Mouse (Mus musculus) left cerebral cortex, adult 18-20 months (tissue): ENCODE data around the gene Taf12. TPM values are rescaled to one million over a fixed set of nuclear protein-coding genes. Genes with fewer than 3 reads are reported as not detected.
"Not testable (repeated sequence)": the region's sequence is repeated elsewhere in the genome, so short reads cannot be mapped to it uniquely, and the experiment has no call there.

Source experiments
- DNase-seq, 2 experiments: peaks; one replicate each; pipeline ENCODE4 v3.0.0; 2021 to 2022; ENCODE audit warnings: low spot score in 2 of 2, mixed read lengths in 1 of 2
- total RNA-seq, 2 experiments: library from RNA; stranded (reverse); gene quantifications; 2 replicates each; pipeline ENCODE4 v1.2.3; 2021

Taf12 gene
- total RNA-seq, 2 experiments from 2014 or later = 23.1 to 24.5 TPM

DNA sequence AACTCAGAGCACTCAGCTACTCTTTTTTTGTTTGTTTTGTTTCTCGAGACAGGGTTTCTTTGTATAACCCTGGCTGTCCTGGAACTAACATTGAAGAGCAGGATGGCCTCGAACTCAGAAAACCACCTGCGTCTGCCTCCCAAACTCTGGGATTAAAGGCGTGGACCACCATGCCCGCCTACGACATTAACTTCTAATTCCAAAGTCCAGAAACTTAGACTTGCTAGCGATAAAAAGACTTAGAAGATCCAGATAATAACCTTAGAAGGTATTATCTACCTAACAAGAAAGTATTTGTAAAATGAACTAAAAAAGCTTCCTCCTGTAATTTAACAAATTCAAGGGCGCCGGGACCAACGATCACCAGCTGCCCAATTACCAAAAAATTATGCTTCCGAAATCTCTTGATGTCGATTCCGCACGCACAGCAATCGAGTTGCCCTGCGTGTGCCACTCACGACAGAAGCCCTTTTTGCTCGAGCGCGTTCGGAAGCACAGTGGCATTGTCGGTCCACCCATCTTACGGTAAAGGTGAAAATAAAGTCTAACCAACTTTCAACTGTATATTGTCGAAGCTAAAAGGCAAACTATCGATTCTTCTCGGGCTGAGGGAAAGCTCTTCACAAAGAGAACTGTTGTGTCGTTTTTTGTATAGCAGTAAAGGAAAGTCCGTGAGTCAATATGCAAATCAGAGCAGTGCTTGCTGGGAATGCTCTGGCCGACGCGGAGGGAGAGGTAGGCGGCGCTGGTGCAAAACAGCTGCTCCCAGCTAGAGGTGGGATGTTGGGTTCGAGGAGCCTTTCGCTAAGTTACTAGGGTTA, 4.2 kb upstream of the Taf12 start:
- DNase-seq = peak; percentile 79 to 86

DNA sequence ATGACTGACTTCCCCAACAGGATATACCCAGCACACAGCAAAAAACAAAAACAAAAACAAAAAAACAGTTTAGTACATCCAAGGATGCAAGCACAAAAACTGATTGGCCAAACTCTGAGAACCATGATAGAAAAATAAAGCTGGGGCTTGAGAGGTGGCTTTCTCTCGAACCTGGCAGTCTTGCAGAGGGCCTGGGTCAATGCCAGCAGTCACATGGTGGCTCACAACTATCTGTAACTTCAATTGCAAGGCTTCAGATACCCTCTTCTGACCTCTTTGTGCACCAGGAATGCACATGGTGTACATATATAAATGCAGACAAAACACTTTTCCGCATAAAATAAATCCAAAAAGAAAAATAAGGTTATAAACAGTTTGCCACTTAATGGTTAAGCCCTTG, 1.0 kb upstream of the Taf12 start:
- DNase-seq = no peak

DNA sequence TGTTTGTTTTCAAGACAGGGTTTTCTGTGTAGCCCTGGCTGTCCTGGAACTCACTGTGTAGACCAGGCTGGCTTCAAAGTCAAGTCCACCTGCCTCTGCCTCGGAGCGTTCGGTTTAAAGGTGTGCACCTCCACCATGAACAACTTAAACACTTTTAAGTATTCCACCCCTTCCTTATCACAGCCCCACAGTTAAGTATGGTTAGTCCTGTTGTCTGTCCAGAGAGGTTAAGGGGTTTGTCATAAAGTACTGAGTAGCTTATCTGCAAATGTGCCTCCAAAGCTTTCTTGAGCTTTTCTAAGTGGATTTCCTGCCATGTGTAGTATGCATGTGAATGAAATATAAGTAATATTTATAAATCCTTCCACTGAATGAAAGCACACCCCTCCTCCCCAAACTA, 1.8 kb downstream of the Taf12 start:
- no peak for DNase-seq

DNA sequence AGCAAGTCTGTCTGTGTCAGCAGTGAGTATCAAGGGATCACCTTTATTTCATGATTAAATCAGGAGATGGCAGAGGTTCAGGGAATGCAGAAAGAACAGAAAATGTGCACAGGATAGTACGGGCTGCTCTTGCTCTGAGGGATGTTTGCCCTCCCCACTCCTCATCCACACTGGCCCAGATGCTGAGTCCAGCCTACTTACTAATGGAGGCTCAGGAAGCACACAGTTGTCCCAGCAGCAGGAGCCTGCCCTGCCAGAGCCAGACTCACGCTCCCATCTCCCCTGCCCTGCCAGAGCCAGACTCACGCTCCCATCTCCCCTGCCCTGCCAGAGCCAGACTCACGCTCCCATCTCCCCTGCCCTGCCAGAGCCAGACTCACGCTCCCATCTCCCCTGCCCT, 14.7 kb downstream of the Taf12 start:
- DNase-seq = not testable (repeated sequence)

DNA sequence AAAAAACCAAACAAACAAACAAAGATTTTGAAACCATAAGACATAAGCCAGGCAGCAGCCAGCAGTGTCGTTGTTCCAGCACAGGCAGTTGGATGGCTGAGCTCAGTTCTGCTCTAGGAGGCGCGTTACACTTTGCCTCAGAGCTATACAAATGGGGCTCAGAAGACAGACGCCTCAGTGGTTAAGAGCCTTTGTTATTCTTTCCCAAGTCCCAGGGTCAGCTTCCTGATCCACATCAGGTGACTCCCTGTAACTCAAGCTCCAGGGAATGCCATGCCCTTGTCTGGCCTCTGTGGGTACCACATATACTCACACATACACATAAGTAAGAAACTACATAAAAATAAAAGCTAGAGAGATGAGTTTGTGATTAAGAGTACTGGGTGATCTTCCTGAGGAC, 16.9 kb downstream of the Taf12 start:
- no peak for DNase-seq

DNA sequence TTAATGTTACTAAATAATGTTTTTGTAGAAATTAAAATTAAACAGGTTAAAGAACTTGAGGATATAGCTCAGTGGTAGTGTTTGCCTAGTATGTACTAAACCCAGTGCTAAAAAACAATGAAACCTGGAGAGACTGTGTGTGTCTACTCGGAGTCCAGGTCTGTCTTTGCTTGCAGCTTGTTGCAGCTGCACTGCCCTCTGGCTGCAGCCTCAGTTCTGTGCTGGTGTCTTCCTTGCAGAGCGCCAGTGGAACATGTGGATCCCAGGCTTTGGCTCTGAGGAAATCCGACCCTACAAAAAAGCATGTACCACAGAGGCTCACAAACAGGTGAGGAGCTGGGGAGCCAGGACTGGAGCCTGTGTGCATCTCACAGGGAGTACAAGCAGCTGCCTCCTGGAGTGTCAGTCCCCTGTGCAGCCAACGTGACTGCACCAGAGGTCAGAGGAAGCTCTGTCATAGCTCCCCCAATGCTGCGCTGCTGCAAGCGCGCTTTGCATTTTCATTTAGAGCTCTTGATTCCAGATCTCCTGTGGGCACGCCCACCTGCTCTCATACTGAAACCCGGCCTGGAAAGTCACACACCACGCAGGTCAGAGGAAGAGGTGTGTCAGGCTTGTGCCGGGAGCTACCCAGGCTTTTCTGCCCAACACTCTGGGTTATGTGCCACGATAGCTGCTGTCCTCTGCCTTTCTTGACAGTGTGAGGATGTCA, 17.6 kb downstream of the Taf12 start:
- no peak for DNase-seq

DNA sequence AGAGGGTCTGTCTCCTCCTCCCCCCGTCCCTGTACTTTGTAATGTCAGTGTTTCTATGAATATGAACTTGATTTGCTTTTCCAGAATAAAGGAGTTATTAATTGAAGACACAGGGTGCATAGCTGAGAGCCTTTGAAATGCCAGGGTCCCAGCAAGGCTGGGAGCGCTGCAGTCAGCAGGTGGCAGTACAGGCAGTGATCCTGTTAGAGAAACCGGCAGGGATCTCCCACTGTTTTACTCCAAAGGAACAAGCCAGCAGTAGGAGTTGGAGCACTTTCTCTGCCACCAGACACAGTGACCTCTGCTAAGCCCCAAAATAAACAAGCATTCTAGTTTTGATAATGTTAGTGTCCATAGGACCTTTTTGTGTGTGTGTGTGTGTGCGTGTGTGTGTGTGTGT, 18.8 kb downstream of the Taf12 start:
- peak in 1 of 2 experiments; percentile 38 for DNase-seq

DNA sequence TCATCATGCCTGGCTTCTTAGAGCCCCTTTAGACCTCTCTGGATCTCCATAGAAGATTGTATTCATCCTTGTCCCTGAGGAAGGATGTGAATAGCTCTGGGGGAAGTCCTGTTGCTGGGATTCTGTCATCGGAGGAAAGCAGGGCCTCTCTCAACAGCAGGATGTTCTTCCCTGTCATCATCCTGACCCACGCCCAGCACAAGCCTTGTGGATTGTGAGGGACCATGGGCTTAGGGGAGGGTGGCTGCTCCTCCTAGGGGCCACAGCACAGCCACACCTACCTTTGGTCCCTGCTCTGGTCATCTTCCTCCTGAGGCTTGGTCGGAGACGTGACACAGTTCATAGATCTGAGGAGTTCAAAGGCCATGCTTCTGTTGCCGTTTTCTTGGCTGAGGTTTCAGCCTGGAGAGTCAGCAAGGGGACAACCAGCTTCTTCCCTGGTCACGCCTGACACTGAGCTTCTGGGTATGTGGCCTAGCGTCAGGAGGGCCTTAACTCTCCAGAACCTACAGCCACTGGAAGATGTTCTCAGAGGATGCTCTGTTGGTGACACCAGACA, 19.6 kb downstream of the Taf12 start:
- DNase-seq = no peak

DNA sequence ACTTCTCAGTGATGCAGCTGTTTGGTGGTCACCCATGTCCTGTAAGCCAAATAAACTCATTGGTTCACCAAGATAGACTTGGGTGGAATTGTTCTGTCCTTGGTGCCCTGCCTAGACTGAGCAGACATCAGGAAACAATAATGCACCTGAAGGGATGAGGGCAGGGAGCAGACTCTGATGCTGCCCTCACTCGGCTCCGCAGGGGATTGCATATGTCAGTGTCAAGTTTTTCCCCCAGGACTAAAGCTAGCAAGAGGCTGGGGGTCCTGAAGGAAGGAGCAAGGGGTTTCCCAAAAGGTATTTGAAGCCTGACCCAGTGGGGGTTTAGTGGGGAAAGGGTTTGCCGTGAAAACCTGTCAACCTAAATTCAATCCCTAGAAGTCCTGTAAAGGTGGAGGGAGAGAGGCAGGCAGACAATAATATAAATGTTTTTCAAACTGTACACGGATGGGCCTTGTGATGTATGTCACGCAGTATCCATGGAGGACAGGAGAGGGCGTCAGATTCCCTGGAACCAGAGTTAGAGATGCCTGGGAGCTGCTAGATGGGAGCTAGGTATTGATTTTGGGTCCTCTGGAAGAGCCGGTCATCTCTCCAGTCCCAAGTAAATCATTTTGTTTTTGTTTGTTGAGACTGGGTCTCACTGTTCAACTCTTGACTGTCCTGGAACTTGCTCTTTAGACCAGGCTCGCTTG, 21.7 kb downstream of the Taf12 start:
- no peak for DNase-seq

DNA sequence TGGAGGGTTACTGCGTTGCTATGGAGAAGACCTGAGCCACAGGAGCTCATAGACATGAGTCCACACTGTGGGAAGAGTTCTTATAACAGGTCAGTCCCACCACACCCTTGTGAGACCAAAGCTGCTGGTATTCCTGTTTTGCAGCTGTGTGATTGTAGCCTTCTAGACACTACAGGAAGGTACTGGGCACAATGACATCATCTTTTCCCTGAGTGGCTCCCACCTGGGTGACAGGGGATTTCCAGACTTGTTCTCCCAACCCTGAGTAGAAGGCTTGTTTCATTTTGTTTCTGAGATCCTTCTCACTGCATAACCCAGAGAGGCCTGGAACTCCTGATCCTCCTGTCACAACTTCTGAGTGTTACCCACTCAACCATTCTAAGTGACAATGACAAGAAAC, 25.7 kb downstream of the Taf12 start:
- no peak for DNase-seq

DNA sequence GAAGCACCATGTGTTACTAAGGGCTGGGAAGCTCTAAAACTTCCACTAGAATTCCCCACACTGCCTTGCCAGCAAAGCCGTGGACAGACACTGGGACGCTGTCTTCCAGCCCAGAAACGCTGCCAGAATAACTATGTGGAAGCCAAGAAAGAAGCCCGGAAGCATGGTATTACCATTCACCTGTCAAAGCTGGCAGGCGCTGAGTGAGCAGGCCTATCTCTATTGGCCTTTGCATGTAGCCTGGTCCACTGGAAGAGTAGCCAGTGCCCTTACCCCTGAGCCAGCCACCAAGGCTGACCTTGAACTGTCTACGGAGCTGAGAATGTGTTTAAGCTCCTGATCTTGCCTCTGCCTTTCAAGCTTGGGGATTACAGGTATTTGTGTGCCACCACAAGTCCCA, 27.3 kb downstream of the Taf12 start:
- DNase-seq = no peak

DNA sequence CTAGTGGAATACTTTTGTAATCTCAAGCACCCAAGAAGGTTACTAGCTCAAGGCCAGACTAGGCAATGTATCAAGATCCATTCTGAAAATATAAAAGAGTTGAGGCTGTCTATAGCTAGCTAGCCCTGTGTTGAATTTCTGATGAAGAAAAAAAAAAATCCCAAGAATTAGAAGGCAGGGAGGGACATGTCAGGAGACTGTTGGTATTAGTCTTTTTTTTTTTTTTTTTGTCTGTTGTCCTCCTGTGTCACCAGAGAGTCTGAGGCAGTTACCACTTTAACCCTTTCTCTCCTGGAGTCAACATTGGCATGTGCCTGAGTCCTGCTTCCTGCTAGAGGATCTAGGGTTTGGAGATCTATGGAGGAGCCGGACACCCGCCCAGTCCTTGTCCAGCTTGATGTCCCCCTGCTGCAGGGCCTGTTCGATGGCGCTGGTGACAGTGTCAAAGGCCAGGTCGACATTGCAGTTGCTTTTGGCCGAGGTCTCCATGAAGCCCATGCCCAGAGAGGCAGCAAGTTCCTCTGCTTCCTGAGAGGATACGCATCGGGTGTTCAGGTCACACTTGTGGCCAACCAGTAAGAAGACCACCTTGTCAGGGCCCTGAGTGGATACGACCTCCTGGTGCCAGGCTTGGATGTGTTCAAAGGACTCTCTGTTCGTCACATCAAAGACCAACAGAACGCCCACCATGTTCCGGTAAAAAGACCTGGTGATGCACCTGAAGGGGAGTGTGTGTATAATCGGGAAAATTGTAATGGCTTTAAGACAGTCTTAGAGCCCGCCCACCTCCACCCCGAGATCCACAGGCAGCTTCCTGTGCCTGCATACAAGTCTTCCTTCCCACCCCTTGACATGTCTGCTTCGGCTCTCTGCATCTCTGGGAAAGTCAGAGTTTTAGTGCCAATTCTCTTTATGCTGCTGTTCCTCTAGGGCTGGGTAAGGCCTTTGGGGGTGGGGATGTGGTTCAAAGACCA, 28.1 kb downstream of the Taf12 start:
- no peak for DNase-seq

DNA sequence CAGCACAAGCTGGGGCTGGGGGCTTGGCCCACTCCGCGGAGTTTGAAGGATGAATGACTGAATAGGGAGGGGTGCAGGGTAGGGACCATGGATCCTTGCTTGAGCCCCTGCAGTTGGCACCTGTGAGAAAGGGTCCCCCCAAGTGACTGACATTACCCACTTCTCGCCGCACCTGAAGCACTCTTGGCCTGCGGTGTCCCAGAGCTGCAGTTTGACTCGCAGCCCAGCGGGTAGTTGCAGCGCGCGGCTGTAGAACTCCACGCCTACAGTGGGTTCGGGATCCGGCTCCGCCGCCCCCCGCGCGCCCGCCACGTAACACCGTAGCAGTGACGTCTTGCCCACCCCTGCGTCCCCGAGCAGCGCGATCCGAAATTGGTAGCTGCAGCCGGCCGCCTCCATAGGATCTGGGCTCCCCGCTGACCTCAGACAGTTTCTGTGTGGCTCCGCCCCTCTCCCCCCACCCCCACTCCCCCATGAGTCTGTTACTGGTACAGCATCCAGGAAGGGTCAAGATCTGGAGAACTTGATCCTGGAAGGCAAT, 28.8 kb downstream of the Taf12 start, which contains the start of gene Rab42:
Rab42 (minus strand) TSS at position 447 of the 541 bp plus-strand sequence.
- DNase-seq = peak; percentile 68 to 77

DNA sequence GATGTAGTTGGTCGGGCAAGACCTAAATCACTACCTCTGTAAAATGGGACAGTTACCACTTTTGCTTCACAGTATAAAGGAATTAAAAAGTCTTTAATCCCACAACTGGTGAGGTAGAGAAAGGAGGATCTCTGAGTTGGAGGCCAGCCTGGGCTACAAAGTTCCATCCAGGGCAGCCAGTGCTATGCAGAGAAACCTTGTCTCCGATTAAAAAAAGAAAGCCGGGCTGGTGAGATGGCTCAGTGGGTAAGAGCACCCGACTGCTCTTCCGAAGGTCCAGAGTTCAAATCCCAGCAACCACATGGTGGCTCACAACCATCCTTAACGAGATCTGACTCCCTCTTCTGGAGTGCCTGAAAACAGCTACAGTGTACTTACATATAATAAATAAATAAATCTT, 29.3 kb downstream of the Taf12 start:
- DNase-seq = not testable (repeated sequence)

DNA sequence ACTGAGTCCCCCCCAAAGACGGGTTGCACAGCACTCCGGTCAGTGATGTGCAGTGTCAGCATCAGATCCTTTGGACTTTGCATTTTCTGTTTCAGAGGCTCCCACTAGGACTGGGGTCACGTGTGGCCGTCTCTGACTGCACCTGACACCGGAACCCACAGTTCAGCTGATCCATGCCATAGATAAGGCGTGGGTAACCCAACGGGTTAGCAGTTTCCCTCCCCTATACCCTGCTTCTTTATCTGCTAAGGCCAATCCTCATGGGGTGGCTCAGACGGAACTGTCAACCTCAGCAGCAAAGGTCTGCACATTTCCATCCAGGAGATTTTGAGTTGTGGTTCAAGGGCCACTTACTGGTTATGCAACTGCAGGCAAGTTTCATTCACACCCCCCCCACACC, 31.1 kb downstream of the Taf12 start:
- no peak for DNase-seq

DNA sequence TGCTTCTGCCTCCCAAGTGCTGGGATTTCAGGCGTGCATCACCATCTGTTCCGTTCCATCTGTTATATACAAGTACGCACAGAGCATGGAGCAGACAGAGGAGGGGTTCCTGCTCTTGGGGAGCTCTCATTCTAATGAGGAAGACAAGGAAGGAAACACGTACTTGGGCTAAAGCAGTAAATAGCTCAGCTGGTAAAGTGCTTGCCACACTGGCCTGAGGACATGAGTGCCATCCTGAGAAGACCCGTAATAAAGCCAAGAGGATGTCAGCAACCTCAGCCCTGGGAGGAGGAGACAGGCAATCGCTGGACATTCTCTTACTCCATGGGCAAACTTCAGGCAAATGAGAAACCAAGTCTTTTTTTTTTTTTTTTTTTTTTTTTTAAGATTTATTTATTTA, 31.8 kb downstream of the Taf12 start:
- no peak for DNase-seq

DNA sequence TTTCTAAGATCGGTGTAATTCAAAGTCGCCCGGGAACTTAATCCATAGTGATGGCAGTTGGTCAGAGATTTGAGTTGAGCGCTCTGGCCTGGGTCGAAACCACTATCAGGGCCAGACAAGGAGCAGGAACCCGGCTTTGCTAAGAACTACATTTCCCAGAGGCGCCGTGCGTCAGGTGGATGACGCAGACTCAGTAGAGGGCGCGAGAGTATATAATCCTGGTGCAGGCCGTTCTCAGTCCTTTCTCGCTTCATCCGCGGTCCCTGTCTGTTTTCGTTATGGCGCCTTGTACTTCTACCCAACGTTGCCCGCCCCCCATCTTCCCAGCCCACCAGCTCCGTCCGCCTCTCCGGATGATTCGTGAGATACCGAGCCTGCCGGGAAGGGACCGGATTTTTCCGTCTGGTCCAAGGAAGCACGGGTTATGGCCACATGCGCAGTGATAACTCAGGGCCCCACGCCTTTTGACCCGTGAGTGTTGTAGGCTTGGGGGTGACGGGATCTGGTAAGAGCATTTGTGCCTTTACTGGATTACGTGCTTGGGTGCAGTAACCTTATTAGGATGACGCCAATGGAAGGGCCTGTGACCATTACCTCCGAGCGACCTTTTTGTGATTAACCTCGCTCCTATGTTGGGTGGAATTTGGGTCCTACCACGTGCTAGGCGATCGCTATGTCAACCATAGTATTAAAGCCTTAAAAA, 34.4 kb downstream of the Taf12 start:
- peak; percentile 89 to 92 for DNase-seq

DNA sequence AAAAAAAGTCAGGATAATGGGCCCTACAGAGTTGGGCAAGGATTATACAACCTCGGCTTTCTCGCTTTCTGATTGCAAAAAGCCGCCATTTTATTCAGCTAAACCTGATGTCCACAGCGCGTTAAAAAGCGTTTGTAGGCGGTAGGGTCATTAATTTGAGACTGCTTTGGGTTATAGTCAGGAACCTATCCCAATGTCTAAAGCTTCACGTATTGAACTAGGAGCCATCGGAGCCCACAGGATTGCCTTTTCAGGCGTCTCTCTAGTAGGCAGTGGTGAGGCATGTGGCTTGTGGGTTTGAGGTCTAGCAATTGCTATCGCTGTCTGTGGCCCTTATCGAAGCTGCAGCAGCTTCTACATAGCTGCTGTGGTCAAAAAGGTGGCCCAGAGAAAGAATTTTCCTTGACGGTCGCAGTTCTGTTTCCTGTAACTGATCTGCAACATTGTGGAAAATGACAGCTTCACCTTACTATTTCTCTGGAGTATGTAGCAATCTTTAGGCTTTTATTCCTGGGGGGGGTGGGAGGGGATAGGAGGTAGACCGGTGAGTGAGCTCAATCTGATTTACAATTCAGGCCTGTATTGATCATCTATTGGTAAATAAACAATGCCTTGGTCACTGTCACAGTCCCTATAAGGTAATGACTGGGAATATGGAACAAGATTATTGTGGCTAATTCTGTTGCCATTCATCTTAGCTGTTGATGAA, 35.1 kb downstream of the Taf12 start:
- no peak for DNase-seq
